Mouse (Mus musculus): ENCODE measurements at regions not wholly inside any gene's neighbourhood (a gene's known extent, or its start where the extent isn't known, plus 50 kb on each side); places are given as distances from the start of the nearest gene placed in this dataset.

DNA sequence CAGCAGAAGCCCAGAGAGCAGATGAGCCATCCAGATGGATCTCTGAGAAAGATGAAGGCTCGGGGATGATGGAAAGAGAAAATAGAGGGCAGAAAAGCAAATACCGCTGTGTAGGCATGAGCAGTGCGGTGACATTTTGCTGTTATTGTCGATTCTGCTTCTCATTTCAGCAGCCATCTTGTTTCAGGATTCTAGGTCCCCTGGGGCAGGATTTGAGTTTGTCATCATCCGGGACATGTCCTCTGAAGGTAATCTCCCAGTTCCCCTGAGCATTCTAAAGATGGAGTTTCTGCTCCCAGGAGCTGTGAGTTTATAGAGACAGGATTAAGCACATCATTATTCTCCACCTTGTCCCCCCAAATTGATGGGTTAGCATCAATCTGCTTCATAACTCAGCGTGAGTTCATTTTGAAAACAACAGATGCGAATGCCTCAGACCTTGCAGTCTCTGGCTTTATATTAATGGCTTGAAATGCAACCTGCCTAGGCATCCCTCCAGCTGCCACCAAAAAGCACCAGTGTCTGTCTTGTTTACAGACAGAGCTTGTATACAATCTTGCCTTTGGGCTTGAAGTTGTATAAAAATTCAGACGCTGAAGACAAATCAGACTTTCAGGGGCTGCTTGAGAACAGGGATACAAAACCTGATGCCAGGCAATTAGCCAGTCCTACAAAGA, 128.6 kb upstream of the Foxa2 start:
- DNase-seq (ENCODE audit: low read depth, low spot score) = peak; percentile 1

DNA sequence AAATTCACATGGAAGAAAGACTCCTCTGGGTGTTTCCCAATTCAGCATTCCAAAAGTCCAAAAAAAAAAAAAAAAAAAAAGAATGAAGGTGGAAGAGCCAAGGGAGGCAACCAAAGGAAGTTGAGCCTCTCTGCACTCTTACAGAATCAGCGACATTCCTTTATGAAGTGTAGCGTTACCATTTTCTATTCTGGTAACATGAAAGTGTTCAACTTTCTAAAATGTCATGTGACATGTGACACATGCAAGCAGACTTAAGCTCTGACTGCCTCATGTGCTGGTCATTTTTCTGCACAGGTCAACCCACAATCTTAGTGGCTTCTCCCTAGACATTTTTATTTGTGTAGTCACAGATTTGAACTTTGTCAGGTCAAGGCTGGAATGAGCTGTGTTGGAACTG, 133.5 kb upstream of the Foxa2 start:
- no peak for DNase-seq (ENCODE audit: low read depth, low spot score)

DNA sequence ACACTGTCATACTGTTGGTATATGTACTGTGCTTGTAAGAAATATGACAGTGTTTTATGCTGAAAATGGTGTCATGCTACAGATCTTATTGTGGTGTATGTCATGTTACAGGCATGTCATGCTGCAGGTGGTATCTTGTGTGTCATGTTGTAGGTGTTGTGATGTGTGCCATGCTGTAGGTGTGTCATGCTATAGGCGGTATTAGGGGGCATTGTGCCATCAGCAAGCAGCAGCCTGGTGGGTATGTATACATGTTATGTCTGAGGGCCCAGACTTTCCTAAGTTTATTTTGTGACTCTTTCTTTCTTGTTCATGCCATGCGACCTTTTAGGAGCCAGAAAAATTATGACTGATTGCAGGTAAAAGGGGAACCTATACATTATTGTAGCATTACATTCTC, 134.7 kb upstream of the Foxa2 start:
- DNase-seq (ENCODE audit: low read depth, low spot score) = no peak

DNA sequence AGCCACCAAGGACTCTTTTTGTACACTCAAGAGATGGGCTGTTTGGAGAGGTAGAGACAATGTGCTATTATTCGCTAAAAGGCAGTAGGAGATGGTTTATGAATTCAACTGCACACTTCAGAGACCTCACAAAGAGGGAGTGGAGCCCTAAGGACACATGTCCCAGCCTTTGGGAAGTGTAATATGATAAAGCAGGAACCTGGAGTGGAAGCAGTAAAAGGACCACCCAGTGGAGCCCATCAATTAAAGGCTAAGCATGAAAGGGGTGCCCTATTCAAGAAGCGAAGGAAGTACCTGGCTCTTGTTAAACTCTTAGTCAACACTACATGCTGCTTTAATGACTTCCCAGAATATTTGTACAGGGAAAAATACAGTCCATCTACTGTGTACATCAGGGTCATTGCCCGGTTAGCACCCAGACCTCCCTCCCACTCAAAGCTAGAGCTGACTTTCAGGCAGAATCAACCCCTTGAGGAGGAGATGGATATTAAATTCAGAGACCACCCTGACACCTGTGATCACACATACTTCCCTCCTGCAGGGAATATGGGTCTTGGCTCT, 135.8 kb upstream of the Foxa2 start:
- DNase-seq (ENCODE audit: low read depth, low spot score) = no peak

DNA sequence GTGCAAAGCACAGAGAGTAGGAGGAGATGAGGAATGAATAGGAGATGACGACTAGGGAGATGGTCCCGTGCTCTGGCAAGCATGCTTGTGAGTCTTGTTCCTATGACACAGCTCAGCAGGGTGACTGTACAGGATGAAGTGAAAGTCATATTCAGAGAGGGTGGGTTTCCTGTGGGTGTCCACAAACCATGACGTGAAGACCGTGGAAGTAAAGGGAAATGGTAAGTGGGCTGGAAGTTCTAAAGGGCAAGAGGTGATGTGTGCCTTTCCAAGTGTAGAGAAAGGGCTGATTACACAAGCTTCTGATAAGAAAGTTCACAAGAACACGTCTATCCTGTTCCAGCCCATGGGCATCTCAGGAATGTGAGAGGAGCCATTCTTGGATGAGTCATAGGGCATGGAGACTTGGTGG, 138.0 kb upstream of the Foxa2 start:
- DNase-seq (ENCODE audit: low read depth, low spot score) = no peak

DNA sequence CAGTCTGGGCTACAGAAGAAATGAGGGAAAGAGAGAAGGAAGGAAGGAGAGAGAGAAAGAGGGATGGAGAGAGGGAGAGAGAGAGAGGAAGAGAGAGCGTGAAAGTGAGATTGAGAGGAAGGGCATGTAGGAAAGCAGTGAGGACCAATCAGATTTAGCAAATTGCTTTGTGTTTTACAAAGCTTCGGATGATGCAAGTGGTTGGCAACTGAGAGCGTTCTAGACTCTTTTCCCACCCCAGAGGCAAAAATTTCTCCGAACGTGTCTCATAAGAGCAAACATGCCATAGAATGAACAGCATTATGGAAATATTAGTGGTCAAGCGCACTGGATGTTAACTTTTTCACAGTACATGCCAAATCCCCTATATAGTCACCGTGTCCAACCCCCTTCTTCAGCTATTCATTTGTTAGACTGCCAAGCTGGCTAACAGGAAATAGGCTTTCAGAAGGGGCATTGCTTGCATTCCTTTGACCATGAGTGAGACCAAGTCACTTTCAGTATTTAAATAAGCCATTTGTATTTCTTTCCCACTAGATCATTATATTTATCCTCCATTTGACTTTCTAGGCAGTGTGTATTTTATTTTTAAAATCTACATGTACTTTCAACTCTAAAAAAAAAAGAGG, 139.7 kb upstream of the Foxa2 start:
- no peak for DNase-seq (ENCODE audit: low read depth, low spot score)

DNA sequence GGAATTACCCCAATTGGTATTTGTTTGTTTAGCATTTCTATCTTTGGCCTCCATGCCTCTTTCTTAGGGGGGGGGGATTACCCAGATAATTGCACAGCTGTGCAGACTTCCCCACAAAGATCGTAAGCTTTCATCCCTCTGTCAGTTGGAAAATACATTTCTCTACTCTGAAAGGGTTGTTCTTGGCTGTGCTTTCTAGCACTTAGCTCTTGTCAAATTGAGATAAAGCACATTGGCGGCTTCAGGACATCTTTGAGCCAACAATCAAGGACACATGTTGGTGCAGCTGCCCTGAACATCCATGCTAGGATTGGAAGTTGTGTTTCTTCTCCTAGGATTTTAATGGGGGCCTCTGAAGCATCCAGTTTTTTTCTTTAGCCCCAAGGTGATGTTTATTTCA, 142.1 kb upstream of the Foxa2 start:
- DNase-seq (ENCODE audit: low read depth, low spot score) = no peak

DNA sequence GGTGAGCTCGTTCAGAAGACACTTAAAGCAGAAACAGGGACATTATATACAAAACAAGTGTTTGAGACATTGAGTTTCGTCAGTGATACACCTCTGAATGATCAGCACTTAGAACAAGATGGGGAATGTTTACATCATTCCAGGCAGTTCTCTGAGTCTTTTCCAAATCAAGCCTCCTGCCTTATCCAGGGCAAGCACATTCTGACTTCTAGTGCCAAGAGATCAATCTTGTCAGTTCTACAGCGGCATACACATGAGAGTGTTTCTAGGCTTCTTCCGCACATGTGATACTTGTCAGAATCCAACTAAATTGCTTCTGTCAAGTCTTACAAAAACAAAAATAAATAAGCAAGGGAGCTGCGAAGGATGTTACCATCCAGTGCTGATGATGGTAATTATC, 142.5 kb upstream of the Foxa2 start:
- no peak for DNase-seq (ENCODE audit: low read depth, low spot score)

DNA sequence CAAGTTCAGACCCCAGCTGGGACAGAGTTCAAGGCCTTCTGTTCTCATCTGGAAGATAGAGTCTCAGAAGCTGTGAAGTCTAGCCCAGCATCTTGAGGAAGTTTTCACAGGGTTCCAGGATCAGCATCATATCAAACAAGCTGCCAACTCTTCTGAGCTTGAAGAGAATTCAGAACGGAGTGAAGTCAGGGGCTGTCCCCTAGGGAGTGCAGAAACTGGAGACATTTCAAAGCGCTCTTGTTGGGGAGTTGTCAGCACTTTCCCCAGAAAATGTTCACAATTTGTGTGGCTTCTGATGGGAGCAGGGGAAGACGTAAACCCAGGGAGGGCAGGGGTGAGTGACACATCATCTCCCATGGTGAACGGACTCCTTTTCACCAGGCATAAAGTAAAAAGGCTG, 146.2 kb upstream of the Foxa2 start:
- no peak for DNase-seq (ENCODE audit: low read depth, low spot score)

DNA sequence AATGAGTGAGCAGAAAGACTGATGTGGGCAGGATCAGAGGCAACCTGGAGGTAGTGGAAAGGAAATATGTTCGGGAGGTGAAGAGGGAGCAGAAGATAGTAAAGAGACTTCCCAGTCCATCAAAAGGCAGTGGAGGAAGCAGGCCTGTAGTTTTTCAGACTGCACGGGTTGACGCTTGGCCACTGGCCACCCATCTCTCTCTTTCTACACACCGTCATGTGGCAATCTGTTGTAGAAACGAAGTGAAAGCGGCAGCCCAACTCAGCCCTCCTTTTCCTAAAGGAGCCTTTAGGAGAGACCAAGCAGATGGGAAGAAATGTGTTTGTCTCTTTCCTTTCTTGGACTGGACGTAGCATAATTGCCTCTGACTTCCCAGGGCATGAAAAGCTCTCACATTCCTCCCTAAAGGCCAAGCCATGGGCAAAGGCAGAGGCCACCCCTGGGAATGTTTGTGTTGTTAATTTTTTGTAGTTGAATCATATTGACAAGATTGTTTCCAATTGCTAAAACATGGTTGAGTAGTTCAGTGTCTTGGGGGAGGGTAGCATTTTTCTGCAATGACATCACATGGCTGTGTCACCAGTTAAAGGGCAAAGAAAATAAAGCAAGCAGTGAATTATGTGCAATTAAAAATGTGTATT, 150.7 kb upstream of the Foxa2 start:
- DNase-seq (ENCODE audit: low read depth, low spot score) = no peak

DNA sequence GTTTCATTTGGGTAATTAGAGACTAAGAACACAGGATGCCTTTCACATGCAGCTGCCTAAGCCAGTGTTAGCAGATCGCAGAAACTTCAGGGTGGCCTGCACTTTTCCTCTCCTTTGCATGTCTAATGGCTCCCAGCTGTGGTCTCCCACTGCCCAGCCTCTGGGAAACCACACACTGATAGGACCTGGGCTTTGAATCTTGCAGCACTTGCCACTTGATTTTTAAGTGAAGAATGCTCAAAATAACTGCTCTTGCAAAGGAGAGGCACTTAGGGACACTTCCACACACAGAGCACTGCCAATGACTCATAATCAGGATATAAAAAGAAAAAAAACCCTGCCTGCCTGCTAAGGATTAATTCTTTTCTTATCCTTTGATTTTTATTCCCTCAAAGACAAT, 159.9 kb upstream of the Foxa2 start:
- no peak for DNase-seq (ENCODE audit: low read depth, low spot score)

DNA sequence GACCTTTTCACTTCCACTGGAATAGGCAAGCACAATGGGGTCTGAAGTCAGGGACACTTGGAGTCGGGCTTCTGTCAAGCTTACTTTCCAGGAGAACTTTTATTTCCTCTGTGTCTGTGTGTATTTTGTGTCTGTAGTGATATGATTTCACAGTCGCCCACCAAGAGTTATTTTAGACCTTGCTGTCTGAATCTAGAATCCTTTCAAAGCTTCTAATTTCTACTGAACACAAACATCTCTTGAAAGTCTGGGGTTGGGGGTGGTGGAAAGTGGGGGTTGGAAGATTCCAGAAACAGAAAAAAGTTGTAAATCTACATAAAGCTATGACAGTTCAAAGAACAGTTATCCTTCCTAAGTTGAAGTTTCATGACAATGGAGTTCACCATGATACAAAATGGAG, 164.0 kb upstream of the Foxa2 start:
- no peak for DNase-seq (ENCODE audit: low read depth, low spot score)

DNA sequence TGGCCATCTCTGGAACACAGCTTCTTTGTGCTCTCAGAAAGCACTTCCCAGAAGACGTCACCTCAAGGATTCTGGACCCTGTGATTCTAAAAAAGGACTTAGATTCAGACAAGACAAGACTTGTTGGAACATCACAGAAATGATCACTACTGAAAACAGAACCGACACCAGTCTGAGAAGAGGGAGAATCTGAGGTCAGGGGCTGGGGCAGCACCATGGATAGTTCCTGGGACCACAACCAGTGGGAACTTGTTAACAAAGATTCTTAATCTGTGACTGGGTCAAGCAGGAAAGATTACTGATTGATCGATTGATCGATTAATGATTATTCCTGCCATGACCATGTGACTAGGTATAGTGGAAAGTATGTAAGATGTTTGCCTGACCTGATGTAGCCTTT, 170.4 kb upstream of the Foxa2 start:
- DNase-seq (ENCODE audit: low read depth, low spot score) = no peak

DNA sequence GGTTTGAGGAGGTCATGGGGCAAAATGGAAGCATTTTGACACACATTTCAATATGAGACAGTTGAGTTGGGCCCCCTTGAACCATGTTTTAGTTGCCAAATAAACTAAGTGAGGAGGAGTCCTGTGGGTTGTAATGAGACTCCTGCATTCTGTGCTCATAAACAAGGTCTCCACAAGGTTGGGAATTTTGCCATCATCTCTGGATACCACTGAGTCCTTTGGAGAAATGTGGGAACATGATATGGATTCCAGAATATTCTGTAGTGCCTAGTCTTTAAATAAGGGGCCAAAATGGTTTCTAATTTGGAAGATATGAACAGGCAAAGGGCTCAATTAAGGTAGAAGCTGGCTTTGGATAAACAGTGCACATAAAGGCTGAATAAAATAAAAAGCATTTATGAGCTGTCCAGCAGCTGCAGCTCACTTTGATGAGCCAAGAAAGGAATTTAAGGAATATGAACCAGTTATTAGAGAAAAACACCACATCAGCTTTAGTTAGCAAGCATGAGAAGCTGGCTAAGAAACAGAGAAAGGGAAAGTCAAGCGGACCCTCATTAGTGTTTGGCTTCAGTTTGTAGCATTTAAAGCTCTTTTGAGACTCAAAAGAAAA, 161.3 kb upstream of the Sstr4 start:
- DNase-seq (ENCODE audit: low read depth, low spot score) = no peak

DNA sequence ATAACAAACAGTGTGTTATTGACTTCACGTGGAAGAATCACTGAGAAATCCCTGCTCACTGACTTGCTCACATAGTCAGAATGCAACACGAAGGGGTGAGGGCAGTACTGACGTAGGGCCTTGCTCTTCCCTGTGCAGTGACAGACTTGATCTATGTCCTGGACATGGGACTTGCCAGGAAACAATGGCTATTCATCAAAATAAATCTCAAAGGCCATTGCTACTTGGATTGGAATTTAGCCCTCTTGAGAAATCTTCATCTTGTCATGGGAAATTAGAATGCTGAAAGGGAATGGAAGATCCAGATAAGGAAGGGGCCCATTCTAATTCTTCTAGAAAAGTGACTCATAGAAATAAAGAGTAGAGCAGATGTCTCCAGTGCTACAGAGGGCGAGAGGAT, 158.0 kb upstream of the Sstr4 start:
- DNase-seq (ENCODE audit: low read depth, low spot score) = no peak

DNA sequence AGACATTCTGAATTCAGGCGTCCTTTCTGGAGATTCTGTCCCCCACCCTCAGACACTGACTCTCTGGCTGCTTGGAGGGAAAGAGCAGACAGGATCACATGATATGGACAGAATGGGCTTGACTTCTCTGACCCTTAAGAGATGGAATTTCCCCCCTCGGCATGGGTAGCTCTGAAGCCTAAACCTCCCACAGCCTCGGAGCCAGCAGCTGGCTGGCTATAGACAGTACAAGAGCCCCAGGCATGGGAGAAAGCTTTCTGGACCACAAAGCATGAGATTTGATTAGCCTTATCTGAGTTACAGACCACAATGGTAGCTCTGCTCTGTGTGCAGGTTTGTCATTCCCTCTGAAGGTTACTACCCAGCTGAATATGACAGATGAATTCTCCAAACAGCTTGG, 156.1 kb upstream of the Sstr4 start:
- no peak for DNase-seq (ENCODE audit: low read depth, low spot score)

DNA sequence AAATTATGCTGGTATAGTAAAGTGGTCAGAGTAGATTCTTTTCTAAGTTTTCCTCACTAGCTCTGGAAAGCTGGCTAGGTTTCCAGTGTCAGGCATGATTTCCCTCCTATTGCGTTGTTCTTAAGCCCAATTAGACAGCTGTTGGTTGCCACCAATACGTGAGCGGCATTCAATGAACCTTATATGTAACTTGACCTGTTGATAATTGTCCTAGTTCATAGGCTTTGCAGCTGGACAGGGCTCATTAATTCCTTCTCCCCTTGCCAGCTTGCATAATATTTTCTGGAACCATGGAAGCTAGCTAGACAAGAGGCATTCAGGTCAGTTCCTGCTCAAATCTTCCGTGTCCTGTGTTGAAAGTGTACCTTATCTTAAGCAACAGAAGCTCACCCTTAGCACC, 152.9 kb upstream of the Sstr4 start:
- DNase-seq (ENCODE audit: low read depth, low spot score) = no peak

DNA sequence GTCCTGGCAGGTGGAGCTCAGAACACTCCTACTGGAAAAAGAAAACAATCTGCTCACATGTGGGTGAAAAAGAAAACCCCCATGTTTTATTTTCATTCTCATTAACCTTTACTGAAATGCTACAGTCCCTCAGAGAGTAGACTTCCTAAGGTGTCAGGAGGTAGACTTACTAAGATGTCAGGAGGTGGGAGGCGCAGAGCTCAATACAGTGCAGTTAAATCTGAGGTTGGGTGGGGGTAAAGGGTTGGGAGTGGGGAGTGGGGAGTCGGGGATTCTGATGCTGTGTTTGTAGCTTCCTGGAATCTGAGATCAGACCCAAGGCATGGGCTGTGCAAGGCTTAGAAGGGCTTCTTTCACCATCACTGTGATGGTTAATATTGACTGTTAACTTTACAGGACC, 149.6 kb upstream of the Sstr4 start:
- no peak for DNase-seq (ENCODE audit: low read depth, low spot score)

DNA sequence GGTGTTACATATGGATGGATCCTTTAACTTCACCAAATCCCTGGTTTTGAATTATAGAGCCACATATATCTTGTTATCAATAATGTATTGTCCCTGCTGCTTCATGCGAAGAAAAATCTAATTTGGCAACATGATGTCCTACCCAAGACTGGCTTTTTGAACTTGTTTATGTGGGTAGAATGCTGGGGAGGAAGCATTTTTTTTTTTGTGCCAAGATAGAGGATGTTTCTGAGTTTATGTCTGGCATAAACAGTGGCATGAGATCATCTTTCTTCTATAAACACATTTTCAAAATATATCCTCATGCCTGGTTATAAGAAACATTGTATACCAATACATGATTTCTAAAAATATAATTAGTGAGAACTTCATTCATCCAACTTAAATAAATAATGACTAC, 144.2 kb upstream of the Sstr4 start:
- no peak for DNase-seq (ENCODE audit: low read depth, low spot score)

DNA sequence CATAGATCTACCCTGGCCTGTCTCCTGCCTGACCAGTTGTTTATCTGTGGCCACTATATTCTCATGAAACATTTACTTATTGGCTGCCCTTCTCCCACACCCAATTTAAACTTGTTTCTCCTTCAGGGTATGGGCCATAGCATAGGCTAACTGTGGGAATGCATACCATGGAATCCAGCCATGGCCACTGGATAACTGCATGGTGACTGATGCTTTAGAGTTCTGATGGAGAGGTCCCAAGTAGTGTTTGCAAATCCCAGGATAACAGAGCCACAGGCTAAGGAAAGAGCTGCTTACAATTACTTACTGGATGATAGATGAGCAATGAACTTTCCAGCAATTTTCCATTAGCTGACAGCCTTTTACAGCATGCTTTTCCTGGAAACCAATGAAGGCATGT, 139.5 kb upstream of the Sstr4 start:
- DNase-seq (ENCODE audit: low read depth, low spot score) = no peak

DNA sequence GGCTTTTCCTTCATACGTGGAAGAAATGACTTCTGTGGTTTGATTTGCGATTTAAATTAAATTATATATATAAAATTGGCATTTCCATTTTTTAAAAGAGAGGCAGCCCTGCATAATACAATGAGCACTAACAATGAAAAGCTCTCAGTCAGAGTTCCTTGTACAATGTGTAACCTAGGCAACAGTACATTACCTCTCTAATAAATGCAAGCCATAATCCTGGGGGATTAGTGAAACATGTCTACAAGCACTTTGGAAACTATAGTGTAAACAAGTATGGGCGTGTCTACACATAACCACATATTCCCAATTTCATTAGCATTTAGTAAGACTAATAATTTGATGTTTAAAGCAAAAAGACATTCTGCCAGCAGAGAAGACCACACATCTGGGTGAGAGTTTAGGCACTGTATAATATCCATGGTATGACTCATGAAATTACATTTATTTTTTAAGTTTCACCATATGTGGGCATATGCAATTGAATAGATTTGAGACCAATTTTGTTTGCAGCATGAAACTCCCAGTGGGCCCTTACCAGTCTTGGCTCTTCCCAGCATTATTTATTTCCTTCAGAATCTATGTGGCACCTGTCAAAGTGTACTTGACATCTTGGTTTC, 130.9 kb upstream of the Sstr4 start:
- DNase-seq (ENCODE audit: low read depth, low spot score) = no peak

DNA sequence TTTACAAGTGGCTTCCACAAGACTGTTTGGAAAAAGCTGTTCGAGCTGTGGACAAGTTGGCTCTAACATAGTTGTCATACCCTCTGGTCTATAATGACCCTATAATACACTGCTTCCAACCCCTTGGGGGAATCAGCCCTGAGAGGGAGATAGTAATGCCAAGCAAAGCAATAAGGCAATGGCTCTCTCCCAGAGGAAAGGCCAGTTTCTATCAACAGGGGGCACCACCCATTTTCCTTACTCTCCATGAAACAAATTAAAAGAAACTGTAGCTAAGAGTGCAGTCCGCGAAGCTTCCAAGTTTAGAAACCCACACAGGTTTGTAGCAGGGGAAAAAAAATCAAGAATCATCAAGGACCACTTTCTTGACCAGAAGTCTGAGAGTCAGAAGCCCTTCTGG, 115.9 kb upstream of the Sstr4 start:
- no peak for DNase-seq (ENCODE audit: low read depth, low spot score)

Data from A20 (cell line).